Mouse (Mus musculus) hindbrain, postnatal 0 days (tissue): ENCODE data around the gene Slit3. TPM values are rescaled to one million over a fixed set of nuclear protein-coding genes. Genes with fewer than 3 reads are reported as not detected.

Source experiments
- ATAC-seq: fragments of 200-750 bp; cut with Nextera tagmentation; 2 replicates; pipeline ENCODE4 v1.8.0; 2017; ENCODE audit warnings: mild to moderate bottlenecking, moderate TSS enrichment, moderate library complexity
- DNase-seq: peaks from one replicate; pipeline ENCODE4 v3.0.0-alpha.2; 2015; ENCODE audit warnings: low spot score
- H3K27ac ChIP-seq: fragments of 300-500 bp; sonication (generic); 2 replicates; pipeline ENCODE4 v1.5.1; 2014; ENCODE audit warnings: mild to moderate bottlenecking
- H3K27me3 ChIP-seq: fragments of 300-500 bp; sonication (generic); 2 replicates; pipeline ENCODE4 v1.6.1; 2014; ENCODE audit warnings: low read length, mixed read lengths; ENCODE audit not compliant: insufficient read depth
- H3K36me3 ChIP-seq: fragments of 300-500 bp; sonication (generic); 2 replicates; pipeline ENCODE4 v1.6.1; 2014; ENCODE audit warnings: low read length, mixed read lengths; ENCODE audit not compliant: insufficient read depth
- H3K4me1 ChIP-seq: fragments of 300-500 bp; sonication (generic); 2 replicates; pipeline ENCODE4 v1.6.1; 2014; ENCODE audit warnings: antibody characterized with exemption, low read length, mixed read lengths; ENCODE audit not compliant: insufficient read depth
- H3K4me2 ChIP-seq: fragments of 300-500 bp; sonication (generic); 2 replicates; pipeline ENCODE4 v1.6.1; 2014; ENCODE audit warnings: low read depth, mild to moderate bottlenecking, low read length, moderate library complexity, mixed read lengths
- H3K4me3 ChIP-seq: fragments of 300-500 bp; sonication (generic); 2 replicates; pipeline ENCODE4 v1.5.1; 2014; ENCODE audit warnings: low read length
- H3K9ac ChIP-seq: fragments of 300-500 bp; sonication (generic); replicated peaks from 2 replicates; pipeline ENCODE4 v1.6.1; 2014; ENCODE audit warnings: mild to moderate bottlenecking, low read length, moderate library complexity, mixed read lengths
- H3K9me3 ChIP-seq: fragments of 300-500 bp; sonication (generic); 2 replicates; pipeline ENCODE4 v1.6.1; 2016; ENCODE audit warnings: low read length, mixed read lengths
- CTCF ChIP-seq: IDR thresholded peaks from 2 replicates; pipeline ENCODE4 v1.5.1; 2016; ENCODE audit warnings: antibody characterized with exemption, control low read depth, low read depth
- WGBS: fragments of 180-500 bp; shearing (Covaris S2); extraction: QIAGEN DNeasy Blood & Tissue Kit; methylation state at CpG from one replicate; pipeline ENCODE4 v1.1.7; 2014; 5-methylcytosine and 5-hydroxymethylcytosine counted together
- polyA plus RNA-seq: library from polyadenylated mRNA; unstranded; fragments of >200 nt; fragmentation: Nextera tagmentation; extraction: Ambion mirVana; gene quantifications from 2 replicates; pipeline ENCODE4 v1.2.1, GENCODE M21; 2015
- total RNA-seq: library from RNA; depleted of rRNA; stranded (reverse); fragments of >200 nt; gene quantifications from 2 replicates; pipeline ENCODE4 v1.2.3, GENCODE M21; 2014

Slit3 gene
- total and polyA plus RNA-seq, 2 experiments from 2014 or later: 4.9 to 13.4 TPM

DNA sequence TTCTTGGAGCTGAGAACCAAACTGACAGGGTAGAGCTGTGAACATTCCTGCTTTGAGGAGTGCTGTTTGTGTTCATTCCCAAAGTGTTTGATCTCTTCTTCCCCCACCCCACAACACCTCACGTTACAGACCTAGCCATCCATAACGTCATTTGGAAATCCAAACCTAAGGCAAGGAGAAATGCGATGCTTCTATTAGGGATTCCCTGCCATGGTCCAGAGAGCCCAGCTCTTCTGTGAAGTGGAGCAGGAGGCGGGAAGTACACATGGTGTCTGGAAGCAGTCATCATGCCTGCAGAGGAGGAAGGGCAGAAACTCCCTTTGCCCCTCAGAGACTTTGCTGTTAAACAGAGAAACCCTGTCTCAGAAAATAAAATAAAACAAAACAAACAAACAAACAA is 555.7 kb downstream of the Slit3 start:
- no peak overlapping the region for H3K27ac ChIP-seq
- no peaks in the 10 kb centered on the region for H3K36me3 ChIP-seq
- H3K4me1 ChIP-seq: no peaks in the 10 kb centered on the region
- DNase-seq: no peak
- H3K9me3 ChIP-seq: no peaks in the 10 kb centered on the region
- no peak overlapping the region for H3K4me2 ChIP-seq
- no peak overlapping the region for H3K9ac ChIP-seq
- TF ChIP-seq CTCF: no peak
- WGBS: 61% methylated on average over 4 of the region's 4 CpGs
- no peak overlapping the region for H3K4me3 ChIP-seq
- no peaks in the 10 kb centered on the region for H3K27me3 ChIP-seq
- no peak for ATAC-seq

- Histone ChIP-seq H3K4me3 (no peak overlapping the region), H3K4me2 (no peak overlapping the region), H3K9me3 (no peaks in the 10 kb centered on the region), H3K27ac (no peak overlapping the region), H3K36me3 (no peaks in the 10 kb centered on the region), H3K4me1 (no peaks in the 10 kb centered on the region), H3K27me3 (no peaks in the 10 kb centered on the region), H3K9ac (no peak overlapping the region)
- no peak for TF ChIP-seq CTCF
- ATAC-seq: no peak
- DNase-seq: no peak
- WGBS: 68% methylated on average over 5 of the region's 5 CpGs
These were observed 559.0 kb downstream of the Slit3 start for GRCm38 (mm10) chr11:35679976-35680375.

DNA sequence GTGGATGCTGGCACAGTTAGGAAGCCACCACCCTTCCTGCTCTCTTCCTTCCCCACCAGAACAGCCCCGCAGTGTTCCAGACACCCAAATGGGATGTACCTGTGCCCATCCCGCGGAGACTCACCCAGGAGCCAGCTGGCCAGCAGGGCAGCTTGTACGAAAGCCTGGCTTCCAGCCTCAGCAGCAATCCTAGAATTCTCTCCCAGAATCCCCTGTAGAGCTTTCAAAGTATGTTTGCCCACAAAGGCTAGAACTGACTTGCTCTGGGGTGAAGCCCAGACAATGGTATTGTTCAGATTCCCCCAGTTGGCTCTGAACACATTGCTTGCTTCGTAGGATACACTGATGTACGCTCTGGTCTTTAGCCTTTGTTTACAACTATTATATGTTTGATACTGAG is 566.3 kb downstream of the Slit3 start:
- WGBS: 74% methylated on average over 6 of the region's 6 CpGs
- H3K4me2 ChIP-seq: no peak overlapping the region
- ATAC-seq (no peak), DNase-seq (no peak)
- H3K27me3 ChIP-seq: no peaks in the 10 kb centered on the region
- H3K4me3 ChIP-seq: no peak overlapping the region
- no peak overlapping the region for H3K9ac ChIP-seq
- no peaks in the 10 kb centered on the region for H3K9me3 ChIP-seq
- no peaks in the 10 kb centered on the region for H3K36me3 ChIP-seq
- H3K4me1 ChIP-seq: no peaks in the 10 kb centered on the region
- no peak overlapping the region for H3K27ac ChIP-seq
- no peak for TF ChIP-seq CTCF

DNA sequence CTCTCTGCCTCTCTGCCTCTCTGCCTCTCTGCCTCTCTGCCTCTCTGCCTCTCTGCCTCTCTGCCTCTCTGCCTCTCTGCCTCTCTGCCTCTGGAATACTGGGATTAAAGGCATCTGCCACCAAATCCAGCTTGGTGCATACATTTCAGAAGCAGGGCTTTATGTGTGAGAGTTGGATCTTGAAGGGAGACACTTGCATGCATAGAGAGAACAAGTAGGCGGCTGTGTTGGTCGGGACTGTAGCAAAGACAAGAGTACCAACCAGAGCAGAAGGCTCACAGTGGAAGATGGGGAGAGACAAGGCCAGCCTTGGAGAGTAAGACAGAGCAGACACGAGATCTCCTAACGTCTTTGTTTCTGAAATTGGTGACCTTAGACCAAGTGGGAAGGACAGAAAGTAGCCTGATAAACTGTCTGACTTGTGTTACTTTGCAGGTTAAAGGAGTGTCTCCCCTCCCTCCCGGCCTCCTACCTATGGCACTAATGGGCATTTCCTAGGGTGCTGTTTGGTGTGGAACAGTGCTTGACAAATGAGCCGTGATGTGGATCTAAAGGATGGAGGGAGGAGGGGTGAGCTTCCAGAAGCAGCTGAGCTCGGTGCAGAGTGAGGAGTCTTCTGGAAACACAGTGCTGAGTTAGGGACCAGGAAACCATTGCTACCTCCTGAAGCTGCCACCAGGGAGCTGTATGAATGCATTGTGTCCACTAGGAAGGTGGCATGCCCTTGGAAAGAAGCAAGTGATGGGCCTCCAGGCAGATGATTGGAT is 569.7 kb downstream of the Slit3 start:
- DNase-seq (no peak), ATAC-seq (no peak)
- Histone ChIP-seq H3K27ac (no peak overlapping the region), H3K4me1 (no peaks in the 10 kb centered on the region), H3K27me3 (no peaks in the 10 kb centered on the region), H3K4me3 (no peak overlapping the region), H3K9me3 (no peaks in the 10 kb centered on the region), H3K4me2 (no peak overlapping the region), H3K9ac (no peak overlapping the region), H3K36me3 (no peaks in the 10 kb centered on the region)
- WGBS: 55% methylated on average over 7 of the region's 7 CpGs
- TF ChIP-seq CTCF: peak; percentile 15

- DNase-seq (peak; percentile 85), ATAC-seq (peak; percentile 75)
- 13% methylated on average over 5 of the region's 5 CpGs for WGBS
- Histone ChIP-seq H3K27me3 (no peaks in the 10 kb centered on the region), H3K4me1 (no peaks in the 10 kb centered on the region), H3K9me3 (no peaks in the 10 kb centered on the region), H3K27ac (no peak overlapping the region), H3K4me3 (no peak overlapping the region), H3K36me3 (no peaks in the 10 kb centered on the region), H3K9ac (no peak overlapping the region), H3K4me2 (no peak overlapping the region)
- peak; percentile 97 for TF ChIP-seq CTCF
These were observed 572.1 kb downstream of the Slit3 start for GRCm38 (mm10) chr11:35693136-35693535.

- no peak for DNase-seq
- H3K4me2 ChIP-seq: no peak overlapping the region
- H3K27me3 ChIP-seq: no peaks in the 10 kb centered on the region
- no peaks in the 10 kb centered on the region for H3K9me3 ChIP-seq
- peak; percentile 44; the same call in 1 of the 2 replicates for ATAC-seq
- H3K9ac ChIP-seq: no peak overlapping the region
- no peaks in the 10 kb centered on the region for H3K36me3 ChIP-seq
- WGBS: 87% methylated on average over 7 of the region's 7 CpGs
- no peak for TF ChIP-seq CTCF
- H3K4me1 ChIP-seq: no peaks in the 10 kb centered on the region
- H3K4me3 ChIP-seq: no peak overlapping the region
- no peak overlapping the region for H3K27ac ChIP-seq
These were observed 572.6 kb downstream of the Slit3 start for GRCm38 (mm10) chr11:35693625-35694024.

GRCm38 (mm10) chr11:35697476-35697875 is 576.5 kb downstream of the Slit3 start:
- H3K4me3 ChIP-seq: no peak overlapping the region
- ATAC-seq (no peak), DNase-seq (no peak)
- no peaks in the 10 kb centered on the region for H3K9me3 ChIP-seq
- H3K27ac ChIP-seq: no peak overlapping the region
- WGBS: 88% methylated on average over 7 of the region's 7 CpGs
- no peak overlapping the region for H3K4me2 ChIP-seq
- no peak for TF ChIP-seq CTCF
- no peak overlapping the region for H3K9ac ChIP-seq
- no peaks in the 10 kb centered on the region for H3K36me3 ChIP-seq
- H3K27me3 ChIP-seq: no peaks in the 10 kb centered on the region
- no peaks in the 10 kb centered on the region for H3K4me1 ChIP-seq
